Mouse (Mus musculus) testis, adult 2 months (tissue): ENCODE results near the gene Ces2g. TPM values are rescaled to one million over a fixed set of nuclear protein-coding genes. Genes with fewer than 3 reads are reported as not detected.

Experiments used
- H3K27ac ChIP-seq: fragments of 200-500 bp; 2 replicates; pipeline ENCODE4 v1.5.1; 2012; ENCODE audit warnings: low read depth, low read length; ENCODE audit not compliant: control insufficient read depth, insufficient read depth
- H3K27me3 ChIP-seq: fragments of 200-500 bp; 2 replicates; pipeline ENCODE4 v1.6.1; 2012; ENCODE audit warnings: mild to moderate bottlenecking, low read length, moderate library complexity; ENCODE audit not compliant: control insufficient read depth, insufficient read depth
- H3K36me3 ChIP-seq: fragments of 200-500 bp; 2 replicates; pipeline ENCODE4 v1.6.1; 2012; ENCODE audit warnings: mild to moderate bottlenecking, low read length; ENCODE audit not compliant: control insufficient read depth, insufficient read depth
- H3K4me1 ChIP-seq: fragments of 200-500 bp; 2 replicates; pipeline ENCODE4 v1.6.1; 2012; ENCODE audit warnings: low read length; ENCODE audit not compliant: control insufficient read depth, insufficient read depth
- H3K4me3 ChIP-seq: fragments of 200-500 bp; 2 replicates; pipeline ENCODE4 v1.5.1; 2012; ENCODE audit warnings: low read depth, mild to moderate bottlenecking, low read length, moderate library complexity, mixed read lengths; ENCODE audit not compliant: control insufficient read depth
- CTCF ChIP-seq: fragments of 200-500 bp; IDR thresholded peaks from 2 replicates; pipeline ENCODE4 v1.5.1; 2012; ENCODE audit warnings: low read depth, mild to moderate bottlenecking, inconsistent platforms, low read length, moderate library complexity; ENCODE audit not compliant: control insufficient read depth, insufficient read depth, insufficient replicate concordance
- POLR2A ChIP-seq: fragments of 200-500 bp; IDR thresholded peaks from 2 replicates; pipeline ENCODE4 v1.6.1; 2012; ENCODE audit warnings: low read depth, mild to moderate bottlenecking, inconsistent platforms, low read length, moderate library complexity; ENCODE audit not compliant: control insufficient read depth
- polyA plus RNA-seq: library from polyadenylated mRNA; depleted of rRNA; stranded (reverse); fragments of >200 nt; gene quantifications from 2 replicates; pipeline ENCODE4 v1.2.3, GENCODE M21; 2012

Ces2g gene
- polyA plus RNA-seq, 1 experiment: 0.88 TPM

DNA sequence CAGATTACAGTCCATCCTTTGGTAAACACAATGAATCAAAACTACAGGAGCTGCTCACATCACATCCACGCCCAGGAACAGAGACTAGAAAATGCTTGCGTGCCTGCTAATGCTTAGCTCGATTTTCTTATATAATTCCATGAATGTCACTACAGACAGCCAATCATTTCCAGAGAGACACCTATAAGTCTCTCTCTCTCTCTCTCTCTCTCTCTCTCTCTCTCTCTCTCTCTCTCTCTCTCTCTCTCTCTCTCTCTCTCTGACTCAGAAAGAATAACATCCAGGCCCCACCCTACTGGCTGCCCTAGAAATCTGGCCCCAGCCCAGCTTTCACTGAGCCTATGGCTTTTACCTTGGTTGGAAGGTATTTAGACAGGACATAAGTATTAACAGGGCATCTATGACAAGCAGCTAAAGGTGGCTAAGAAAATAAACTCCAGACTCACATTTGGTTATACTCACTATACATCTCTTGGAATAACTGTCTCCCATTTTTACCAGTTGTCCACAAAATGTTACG, 1.9 kb downstream of the Ces2g start:
- no peak overlapping the region for H3K4me3 ChIP-seq
- H3K27me3 ChIP-seq: no peaks in the 10 kb centered on the region
- no peaks in the 10 kb centered on the region for H3K4me1 ChIP-seq
- TF ChIP-seq POLR2A (no peak), CTCF (no peak)
- no peak overlapping the region for H3K27ac ChIP-seq
- no peaks in the 10 kb centered on the region for H3K36me3 ChIP-seq

DNA sequence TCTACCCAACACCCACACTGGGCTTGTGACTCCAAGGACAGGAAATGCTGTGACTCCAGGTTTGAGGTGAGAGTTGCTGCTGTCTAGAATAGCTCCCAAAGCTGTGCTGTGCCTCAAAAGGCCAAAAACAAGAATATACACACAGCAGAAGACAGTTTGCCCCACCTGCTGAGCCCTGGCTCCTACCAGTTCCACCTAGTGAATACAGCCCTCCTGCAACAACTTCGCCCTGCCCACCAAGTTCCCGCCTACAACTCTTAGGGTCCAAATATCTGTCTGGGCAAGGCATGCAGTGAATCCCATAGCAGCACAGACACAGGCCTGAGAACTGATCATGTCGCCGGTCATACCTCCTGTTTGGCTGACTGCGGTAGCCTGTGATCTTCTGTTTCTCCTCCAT, 22.6 kb downstream of the Ces2g start:
- TF ChIP-seq CTCF (no peak), POLR2A (no peak)
- no peak overlapping the region for H3K27ac ChIP-seq
- H3K36me3 ChIP-seq: no peaks in the 10 kb centered on the region

DNA sequence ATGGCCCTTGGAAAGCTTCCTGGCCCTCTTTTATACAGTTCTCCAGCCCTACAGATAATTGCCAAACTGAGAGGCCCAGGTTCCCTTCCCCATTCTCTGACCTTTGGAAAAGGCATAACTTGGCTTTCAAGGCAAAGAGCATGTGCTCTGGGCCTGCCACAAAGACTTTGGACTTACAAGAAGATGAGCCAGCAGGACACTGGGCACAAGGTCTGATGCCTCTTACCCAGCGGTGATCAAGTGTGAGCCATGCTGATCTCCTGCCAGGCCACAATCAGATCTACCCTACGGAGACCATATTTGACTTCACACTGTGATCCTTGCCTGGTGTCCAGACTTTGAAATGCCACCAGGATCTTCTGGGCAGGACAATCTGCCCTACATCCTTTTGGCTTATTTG, 23.4 kb downstream of the Ces2g start:
- Histone ChIP-seq H3K4me3 (no peak overlapping the region), H3K4me1 (no peaks in the 10 kb centered on the region), H3K27me3 (no peaks in the 10 kb centered on the region), H3K36me3 (no peaks in the 10 kb centered on the region), H3K27ac (no peak overlapping the region)
- TF ChIP-seq POLR2A (no peak), CTCF (no peak)

More for the DNA sequence above, 22.6 kb downstream of the Ces2g start:
- no peaks in the 10 kb centered on the region for H3K27me3 ChIP-seq
- H3K4me3 ChIP-seq: no peak overlapping the region
- H3K4me1 ChIP-seq: no peaks in the 10 kb centered on the region

DNA sequence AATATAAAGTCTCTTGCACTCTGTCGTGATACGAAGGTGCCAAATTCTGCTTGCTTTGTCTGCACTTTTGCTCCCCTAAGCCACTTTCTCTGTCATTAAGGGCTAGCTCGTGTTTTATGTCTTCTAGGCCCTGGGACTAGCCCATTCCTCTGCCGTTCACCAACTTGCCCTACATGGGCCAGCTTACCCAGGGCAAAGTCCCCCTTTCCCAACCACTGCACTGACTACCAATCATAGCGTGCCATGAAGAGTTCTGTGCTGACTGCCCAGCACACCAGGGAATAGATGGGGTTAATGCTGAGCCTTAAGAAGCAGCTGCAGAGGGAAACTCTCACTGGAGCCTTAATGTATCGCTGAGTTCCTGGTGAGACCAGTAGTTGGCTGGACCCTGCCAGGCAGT, 36.7 kb downstream of the Ces2g start:
- Histone ChIP-seq H3K4me3 (no peak overlapping the region), H3K36me3 (no peaks in the 10 kb centered on the region), H3K4me1 (no peaks in the 10 kb centered on the region), H3K27ac (no peak overlapping the region), H3K27me3 (no peaks in the 10 kb centered on the region)
- TF ChIP-seq POLR2A: no peak
- TF ChIP-seq CTCF: no peak

DNA sequence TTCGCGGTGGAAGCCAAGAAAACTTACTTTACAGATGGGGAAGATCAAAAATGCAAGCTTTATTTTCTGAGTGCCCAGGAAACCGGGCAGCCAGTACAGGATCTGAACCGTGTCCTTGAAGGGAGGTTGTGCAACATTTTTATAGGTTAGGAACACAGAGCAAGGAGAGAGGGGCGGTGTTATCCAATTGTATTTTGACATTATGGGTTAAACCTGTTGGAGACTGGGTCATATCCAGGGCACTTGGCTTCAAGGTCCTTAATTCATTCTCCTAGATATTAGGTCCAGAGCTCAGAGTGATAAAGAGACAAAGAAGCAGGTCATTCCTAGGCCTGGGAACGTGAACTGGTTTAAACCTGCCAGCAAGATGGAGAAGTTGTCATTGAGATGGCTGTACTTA, 37.7 kb downstream of the Ces2g start:
- Histone ChIP-seq H3K27me3 (no peaks in the 10 kb centered on the region), H3K27ac (no peak overlapping the region), H3K36me3 (no peaks in the 10 kb centered on the region), H3K4me3 (no peak overlapping the region), H3K4me1 (no peaks in the 10 kb centered on the region)
- TF ChIP-seq CTCF (no peak), POLR2A (no peak)

DNA sequence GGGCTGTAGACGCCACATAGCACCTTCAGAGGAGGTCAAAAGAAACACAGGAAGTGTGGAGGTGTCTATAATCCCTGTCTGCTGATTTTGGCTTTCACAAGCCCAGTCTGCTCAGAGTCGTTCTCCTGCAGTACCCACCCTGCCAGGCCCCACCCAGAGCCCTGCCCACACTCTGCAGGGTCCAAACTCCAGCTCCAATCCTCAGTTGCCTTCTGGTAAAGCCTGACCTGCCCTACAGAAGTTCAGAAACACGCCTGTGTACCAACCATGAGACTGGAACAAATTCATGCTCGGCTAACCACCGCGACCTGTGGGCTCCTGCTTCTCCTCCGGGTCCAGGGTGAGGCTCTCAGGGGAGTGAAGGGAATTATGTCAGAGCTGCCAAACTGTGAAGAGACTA, 39.1 kb downstream of the Ces2g start, which contains the start of gene Ces2h:
Gene Ces2h, plus strand, starts transcription at position 268 of the 400 bp plus-strand sequence.
- H3K27me3 ChIP-seq: no peaks in the 10 kb centered on the region
- no peak within 1 kb of the TSS for H3K4me3 ChIP-seq
- H3K27ac ChIP-seq: no peak within 1 kb of the TSS
- no peaks in the 10 kb centered on the region for H3K36me3 ChIP-seq
- TF ChIP-seq POLR2A: no peak
- no peak for TF ChIP-seq CTCF
- no peaks in the 10 kb centered on the region for H3K4me1 ChIP-seq

DNA sequence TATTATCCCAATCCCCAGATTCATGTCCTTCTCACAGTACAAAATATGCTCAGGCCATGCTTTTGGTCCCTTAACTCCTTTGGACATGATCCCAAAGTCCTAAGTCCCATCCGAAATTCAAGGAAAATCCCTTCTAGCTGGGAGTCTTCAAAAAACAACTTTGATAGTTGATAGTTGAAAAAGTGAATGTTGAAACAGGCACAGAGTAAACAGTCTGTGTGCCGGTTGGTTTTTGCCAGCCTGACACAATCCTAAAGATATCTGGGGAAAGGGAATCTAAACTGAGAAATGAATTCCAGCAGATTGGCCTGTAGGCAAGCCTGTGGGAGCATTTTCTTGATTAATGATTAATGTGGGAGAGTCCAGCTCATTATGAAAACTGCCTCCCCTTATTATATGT, 48.5 kb downstream of the Ces2g start:
- H3K27ac ChIP-seq: no peak overlapping the region
- no peak for TF ChIP-seq POLR2A
- TF ChIP-seq CTCF: no peak
- no peak overlapping the region for H3K4me3 ChIP-seq
- no peaks in the 10 kb centered on the region for H3K4me1 ChIP-seq
- no peaks in the 10 kb centered on the region for H3K27me3 ChIP-seq
- no peaks in the 10 kb centered on the region for H3K36me3 ChIP-seq

DNA sequence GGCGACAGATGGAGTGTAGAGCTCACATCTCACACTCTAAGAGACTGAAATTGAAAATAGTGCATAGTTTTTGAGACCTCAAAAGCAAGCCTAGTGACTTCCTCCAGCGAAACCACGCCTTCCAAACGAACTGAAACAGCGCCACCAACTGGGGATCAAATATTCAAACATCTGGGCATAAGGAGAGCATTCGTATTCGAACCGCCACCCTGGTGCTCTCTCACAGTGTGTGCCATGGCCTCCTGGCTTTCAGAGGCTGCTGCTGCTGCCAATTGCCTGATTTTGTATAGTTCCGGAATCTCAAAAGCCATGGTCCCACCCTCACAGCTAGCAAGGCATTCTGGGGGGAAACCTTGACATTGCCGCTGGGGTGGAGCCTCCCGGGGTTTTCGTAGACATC, 49.6 kb downstream of the Ces2g start:
- no peaks in the 10 kb centered on the region for H3K4me1 ChIP-seq
- no peak overlapping the region for H3K27ac ChIP-seq
- no peaks in the 10 kb centered on the region for H3K27me3 ChIP-seq
- no peak overlapping the region for H3K4me3 ChIP-seq
- TF ChIP-seq CTCF (no peak), POLR2A (no peak)
- H3K36me3 ChIP-seq: no peaks in the 10 kb centered on the region
